Mouse (Mus musculus): ENCODE data around the gene Hnrnpu. TPM values are rescaled to one million over a fixed set of nuclear protein-coding genes. Genes with fewer than 3 reads are reported as not detected.

The Hnrnpu gene
- total and polyA plus RNA-seq, 3 experiments: 27.3 to 176 (median 167) TPM

- Histone ChIP-seq H3K4me1 (ENCODE audit: control insufficient read depth, insufficient read depth, low read length) (no peaks in the 10 kb centered on the region), H3K36me3 (ENCODE audit: control insufficient read depth, insufficient read depth, low read length) (no peaks in the 10 kb centered on the region), H3K27ac (no peak overlapping the region), H3K79me2 (replicated peaks; ENCODE audit: control insufficient read depth, insufficient read depth, low read length) (no peaks in the 10 kb centered on the region), H3K27me3 (ENCODE audit: control insufficient read depth, insufficient read depth, low read length) (no peaks in the 10 kb centered on the region), H3K4me3 (no peak overlapping the region), H3K9ac (ENCODE audit: low read depth, low read length) (no peak overlapping the region)
- intact Hi-C loops (cut with DNase I): no loop called here
- TF ChIP-seq POLR2A (IDR thresholded peaks at IDR 0.05; ENCODE audit: insufficient read depth, low read depth, low read length): no peak
- DNase-seq: no peak
These were observed 37.8 kb upstream of the Hnrnpu start for GRCm38 (mm10) chr1:178375381-178375780.

GRCm38 (mm10) chr1:178372681-178373080 is 35.1 kb upstream of the Hnrnpu start:
- Histone ChIP-seq H3K9ac (ENCODE audit: low read depth, low read length) (no peak overlapping the region), H3K4me1 (ENCODE audit: control insufficient read depth, insufficient read depth, low read length) (peaks cover 5% of the 10 kb centered on the region), H3K4me3 (no peak overlapping the region), H3K79me2 (replicated peaks; ENCODE audit: control insufficient read depth, insufficient read depth, low read length) (no peaks in the 10 kb centered on the region), H3K36me3 (ENCODE audit: control insufficient read depth, insufficient read depth, low read length) (peaks cover 5% of the 10 kb centered on the region), H3K27ac (no peak overlapping the region), H3K27me3 (ENCODE audit: control insufficient read depth, insufficient read depth, low read length) (no peaks in the 10 kb centered on the region)
- 65% methylated on average over 4 of the region's 4 CpGs for WGBS
- intact Hi-C loops (cut with DNase I): no loop called here
- no peak for DNase-seq
- TF ChIP-seq POLR2A (IDR thresholded peaks at IDR 0.05; ENCODE audit: insufficient read depth, low read depth, low read length) (no peak), EP300 (IDR thresholded peaks at IDR 0.05; ENCODE audit: insufficient read depth, low read depth, low read length) (no peak), CTCF (IDR thresholded peaks at IDR 0.05) (no peak)

- Histone ChIP-seq H3K4me3 (peak overlapping the region; percentile 62), H3K4me1 (ENCODE audit: control insufficient read depth, insufficient read depth, low read length) (peaks cover 5% of the 10 kb centered on the region), H3K27ac (peak overlapping the region; percentile 90), H3K9ac (ENCODE audit: low read depth, low read length) (peak overlapping the region; percentile 67), H3K36me3 (ENCODE audit: control insufficient read depth, insufficient read depth, low read length) (peaks cover 5% of the 10 kb centered on the region), H3K27me3 (ENCODE audit: control insufficient read depth, insufficient read depth, low read length) (no peaks in the 10 kb centered on the region), H3K79me2 (replicated peaks; ENCODE audit: control insufficient read depth, insufficient read depth, low read length) (no peaks in the 10 kb centered on the region)
- DNase-seq: peak in 1 of 2 experiments; percentile 53
- under 1% methylated on average over 11 of the region's 11 CpGs for WGBS
- intact Hi-C loops (cut with DNase I): loop anchor here (1.0 to 2.0 kb wide), 3 partner anchors 32 to 51 kb away; partner anchors contain the start of gene Hnrnpu
- TF ChIP-seq CTCF (IDR thresholded peaks at IDR 0.05) (no peak), POLR2A (IDR thresholded peaks at IDR 0.05; ENCODE audit: insufficient read depth, low read depth, low read length) (no peak), EP300 (IDR thresholded peaks at IDR 0.05; ENCODE audit: insufficient read depth, low read depth, low read length) (0 out of 2 replicates have a peak, but pooled peaks have one; percentile 42)
These were observed 31.7 kb upstream of the Hnrnpu start for GRCm38 (mm10) chr1:178369272-178369651.

- intact Hi-C loops (cut with DNase I): loop anchor here (1.0 to 2.0 kb wide), 3 partner anchors 32 to 50 kb away; partner anchors contain the start of gene Hnrnpu
- DNase-seq: peak; percentile 94 to 97
- Histone ChIP-seq H3K4me3 (peak overlapping the region; percentile 62), H3K36me3 (ENCODE audit: control insufficient read depth, insufficient read depth, low read length) (peaks cover 5% of the 10 kb centered on the region), H3K9ac (ENCODE audit: low read depth, low read length) (peak overlapping the region; percentile 72), H3K4me1 (ENCODE audit: control insufficient read depth, insufficient read depth, low read length) (peaks cover 5% of the 10 kb centered on the region), H3K79me2 (replicated peaks; ENCODE audit: control insufficient read depth, insufficient read depth, low read length) (no peaks in the 10 kb centered on the region), H3K27me3 (ENCODE audit: control insufficient read depth, insufficient read depth, low read length) (no peaks in the 10 kb centered on the region), H3K27ac (peak overlapping the region; percentile 90)
- WGBS: 1% methylated on average over 36 of the region's 36 CpGs
- no peak; the same call in none of the 2 replicates for TF ChIP-seq EP300 (IDR thresholded peaks at IDR 0.05; ENCODE audit: insufficient read depth, low read depth, low read length)
- TF ChIP-seq POLR2A (IDR thresholded peaks at IDR 0.05; ENCODE audit: insufficient read depth, low read depth, low read length): peak; percentile 82
These were observed 31.1 kb upstream of the Hnrnpu start for GRCm38 (mm10) chr1:178368548-178369271.

- Histone ChIP-seq H3K79me2 (replicated peaks; ENCODE audit: control insufficient read depth, insufficient read depth, low read length) (no peaks in the 10 kb centered on the region), H3K9ac (ENCODE audit: low read depth, low read length) (no peak overlapping the region), H3K27ac (peak overlapping the region; percentile 90), H3K27me3 (ENCODE audit: control insufficient read depth, insufficient read depth, low read length) (no peaks in the 10 kb centered on the region), H3K36me3 (ENCODE audit: control insufficient read depth, insufficient read depth, low read length) (peaks cover 5% of the 10 kb centered on the region), H3K4me3 (peak overlapping the region; percentile 62; the same call in 1 of the 2 replicates), H3K4me1 (ENCODE audit: control insufficient read depth, insufficient read depth, low read length) (peaks cover 5% of the 10 kb centered on the region)
- intact Hi-C loops (cut with DNase I): loop anchor here (2.0 kb wide), 1 partner anchor 31 kb away; the partner anchor contains the start of gene Hnrnpu
- DNase-seq: no peak
- no peak for TF ChIP-seq CTCF (IDR thresholded peaks at IDR 0.05)
- no peak for TF ChIP-seq EP300 (IDR thresholded peaks at IDR 0.05; ENCODE audit: insufficient read depth, low read depth, low read length)
- TF ChIP-seq POLR2A (IDR thresholded peaks at IDR 0.05; ENCODE audit: insufficient read depth, low read depth, low read length): no peak
- 53% methylated on average over 6 of the region's 6 CpGs for WGBS
These were observed 30.5 kb upstream of the Hnrnpu start for GRCm38 (mm10) chr1:178368121-178368520.

- Histone ChIP-seq H3K4me3 (no peak overlapping the region), H3K27me3 (ENCODE audit: control insufficient read depth, insufficient read depth, low read length) (no peaks in the 10 kb centered on the region), H3K36me3 (ENCODE audit: control insufficient read depth, insufficient read depth, low read length) (peaks cover 5% of the 10 kb centered on the region), H3K27ac (no peak overlapping the region), H3K79me2 (replicated peaks; ENCODE audit: control insufficient read depth, insufficient read depth, low read length) (no peaks in the 10 kb centered on the region), H3K4me1 (ENCODE audit: control insufficient read depth, insufficient read depth, low read length) (peaks cover 5% of the 10 kb centered on the region), H3K9ac (ENCODE audit: low read depth, low read length) (no peak overlapping the region)
- no peak for DNase-seq
- 90% methylated on average over 6 of the region's 6 CpGs for WGBS
- no peak for TF ChIP-seq POLR2A (IDR thresholded peaks at IDR 0.05; ENCODE audit: insufficient read depth, low read depth, low read length)
- no peak for TF ChIP-seq EP300 (IDR thresholded peaks at IDR 0.05; ENCODE audit: insufficient read depth, low read depth, low read length)
- TF ChIP-seq CTCF (IDR thresholded peaks at IDR 0.05): no peak
- intact Hi-C loops (cut with DNase I): no loop called here
These were observed 27.6 kb upstream of the Hnrnpu start for GRCm38 (mm10) chr1:178365171-178365570.
